Mouse (Mus musculus): ENCODE measurements around the gene Gnai1.

DNA sequence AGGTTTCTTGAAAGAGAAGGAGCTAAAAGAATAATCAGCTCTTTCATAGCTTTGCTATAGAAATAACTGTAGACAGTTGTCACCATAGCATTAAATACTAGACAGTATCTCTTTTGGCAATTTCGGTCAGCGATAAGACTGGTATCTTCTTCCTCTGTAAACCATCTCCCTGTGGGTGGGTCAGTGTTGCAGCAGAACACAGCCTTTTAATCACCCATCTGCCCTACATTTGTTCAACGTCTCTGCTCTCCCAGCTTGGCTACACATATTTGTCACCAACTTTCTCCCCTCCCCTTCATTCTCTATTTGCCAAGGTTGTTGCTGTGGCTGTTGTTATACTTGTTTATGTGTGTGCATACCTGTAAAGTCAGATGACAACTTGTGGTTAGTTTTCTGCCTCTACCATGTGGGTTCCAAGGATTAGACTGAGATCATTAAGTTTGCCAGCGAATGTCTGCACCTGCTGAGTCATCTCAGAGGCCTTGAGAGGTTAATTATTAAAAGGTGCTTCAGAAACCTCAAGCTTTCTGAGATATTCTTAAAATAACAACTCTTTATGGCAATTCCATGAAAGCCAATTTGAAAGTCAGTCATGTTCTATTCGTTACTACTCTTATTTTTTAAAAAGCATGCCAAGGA, 109.7 kb downstream of the Gnai1 start:
- TF ChIP-seq CTCF (IDR thresholded peaks at IDR 0.05; ENCODE audit: insufficient read depth, low read depth, low read length) = no peak
- TF ChIP-seq POLR2A (IDR thresholded peaks at IDR 0.05; ENCODE audit: insufficient read depth, low read depth, low read length) = no peak

All from olfactory bulb, adult 2 months (tissue).